Mouse (Mus musculus) bone marrow macrophage, adult 2 months (primary cell): ENCODE results near the gene Slc6a1. TPM values are rescaled to one million over a fixed set of nuclear protein-coding genes. Genes with fewer than 3 reads are reported as not detected.

Experiments used
- H3K27ac ChIP-seq: 2 replicates; pipeline ENCODE4 v1.5.1; 2012; ENCODE audit warnings: low read depth, low read length; ENCODE audit not compliant: insufficient read depth
- H3K4me1 ChIP-seq: 2 replicates; pipeline ENCODE4 v1.6.1; 2012; ENCODE audit warnings: low read length; ENCODE audit not compliant: control insufficient read depth, insufficient read depth
- H3K4me3 ChIP-seq: 2 replicates; pipeline ENCODE4 v1.5.1; 2012; ENCODE audit warnings: mild to moderate bottlenecking, low read length, moderate library complexity; ENCODE audit not compliant: insufficient read depth
- CTCF ChIP-seq: IDR thresholded peaks from 2 replicates; pipeline ENCODE4 v1.5.1; 2012; ENCODE audit warnings: low read depth, mild to moderate bottlenecking, low read length, moderate library complexity
- POLR2A ChIP-seq: IDR thresholded peaks from 2 replicates; pipeline ENCODE4 v1.6.1; 2012; ENCODE audit warnings: mild to moderate bottlenecking, low read depth, low read length, borderline replicate concordance
- polyA plus RNA-seq: library from polyadenylated mRNA; stranded (reverse); fragments of >200 nt; gene quantifications from 2 replicates; pipeline ENCODE4 v1.2.4, GENCODE M21; 2012; ENCODE audit not compliant: missing spikeins, insufficient read depth, insufficient read length

Gene Slc6a1
- 0.19 TPM in 1 of 2 replicates, not detected in the other for polyA plus RNA-seq

GRCm38 (mm10) chr6:114282469-114283277 is at the start of gene Slc6a1:
Slc6a1 (plus strand) TSS chr6:114282635.
- Histone ChIP-seq H3K4me3 (no peak within 1 kb of the TSS), H3K27ac (no peak within 1 kb of the TSS), H3K4me1 (no peaks in the 10 kb centered on the region)
- TF ChIP-seq CTCF (no peak), POLR2A (no peak)

GRCm38 (mm10) chr6:114238892-114239644 is 43.4 kb upstream of the Slc6a1 start:
- TF ChIP-seq CTCF (no peak), POLR2A (no peak)
- no peak overlapping the region for H3K27ac ChIP-seq
- H3K4me3 ChIP-seq: no peak overlapping the region

DNA sequence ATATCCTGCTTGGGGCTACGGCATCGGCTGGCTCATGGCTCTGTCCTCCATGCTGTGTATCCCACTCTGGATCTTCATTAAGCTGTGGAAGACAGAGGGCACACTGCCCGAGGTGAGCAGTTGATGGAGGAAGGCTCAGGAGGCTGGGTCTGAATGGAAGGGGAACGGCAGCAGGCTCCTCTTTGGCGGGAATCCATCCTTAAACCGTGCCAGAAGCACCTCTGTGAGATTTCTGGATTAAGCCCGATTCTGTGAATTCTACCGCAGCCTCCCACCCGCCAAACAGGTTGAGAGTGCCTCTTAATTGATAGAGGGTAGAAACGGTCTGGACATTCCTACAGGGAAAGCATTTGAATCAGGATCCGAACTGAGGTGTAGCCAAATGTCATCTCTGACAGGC is 36.8 kb upstream of the Slc6a1 start:
- no peak for TF ChIP-seq CTCF
- TF ChIP-seq POLR2A: no peak
- H3K4me3 ChIP-seq: no peak overlapping the region
- no peaks in the 10 kb centered on the region for H3K4me1 ChIP-seq
- no peak overlapping the region for H3K27ac ChIP-seq

More at GRCm38 (mm10) chr6:114238892-114239644, 43.4 kb upstream of the Slc6a1 start:
- no peaks in the 10 kb centered on the region for H3K4me1 ChIP-seq

DNA sequence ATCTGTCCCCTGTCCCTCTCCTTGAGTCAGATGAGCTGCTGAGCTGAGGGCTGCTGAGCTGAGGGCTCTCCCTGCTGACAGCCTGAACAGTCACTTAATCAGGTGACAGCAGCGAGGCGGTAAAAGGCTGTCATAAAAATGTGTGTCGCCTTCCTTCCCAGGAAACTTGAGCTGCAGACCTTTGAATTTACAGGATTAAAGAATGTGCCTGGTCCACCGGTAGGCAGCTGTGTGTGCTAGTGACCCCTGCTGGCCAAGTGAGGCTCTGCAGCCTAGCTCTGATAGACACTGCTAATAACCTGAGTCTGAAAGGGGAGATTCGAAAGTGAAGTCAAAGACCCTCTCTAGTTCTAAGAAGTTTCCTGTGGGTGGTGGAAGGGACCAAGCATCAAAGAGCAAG is 32.1 kb upstream of the Slc6a1 start:
- no peak overlapping the region for H3K27ac ChIP-seq
- H3K4me3 ChIP-seq: no peak overlapping the region
- H3K4me1 ChIP-seq: no peaks in the 10 kb centered on the region
- TF ChIP-seq CTCF (peak; percentile 93), POLR2A (no peak)

- no peak overlapping the region for H3K4me3 ChIP-seq
- H3K27ac ChIP-seq: no peak overlapping the region
- H3K4me1 ChIP-seq: peaks cover 14% of the 10 kb centered on the region
- TF ChIP-seq POLR2A: no peak
- no peak for TF ChIP-seq CTCF
Measured at GRCm38 (mm10) chr6:114254927-114255326, 27.5 kb upstream of the Slc6a1 start.

DNA sequence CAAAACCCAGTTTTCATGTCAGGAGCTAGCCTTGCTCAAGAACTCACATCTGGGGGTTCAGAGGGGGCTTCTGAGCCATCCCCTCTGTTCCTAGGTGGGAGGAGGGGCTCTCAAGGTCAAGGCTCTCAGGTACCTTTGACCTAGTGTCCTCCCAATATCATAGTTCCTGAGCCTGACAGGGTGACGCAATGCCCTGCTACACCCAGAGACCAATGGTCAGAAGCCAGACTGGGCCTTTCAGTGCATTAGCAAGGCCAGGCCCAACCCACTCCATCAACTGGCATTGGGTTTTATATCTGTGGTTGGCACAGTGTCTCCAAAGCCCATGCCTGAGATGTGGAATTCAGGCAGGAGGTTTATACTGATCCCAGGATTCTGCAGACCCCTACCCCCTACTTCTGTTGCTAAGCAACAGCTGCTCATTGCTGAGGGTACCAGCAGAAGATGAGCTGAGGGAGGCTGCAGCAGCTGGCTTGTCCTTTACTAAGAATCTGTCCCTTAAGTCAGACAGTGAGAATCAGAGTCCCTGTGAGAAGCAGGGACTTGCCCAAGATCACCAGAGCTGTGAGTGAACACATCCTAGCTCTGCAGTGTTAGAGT is 24.6 kb upstream of the Slc6a1 start:
- Histone ChIP-seq H3K4me3 (no peak overlapping the region), H3K27ac (no peak overlapping the region), H3K4me1 (peaks cover 14% of the 10 kb centered on the region)
- TF ChIP-seq POLR2A: no peak
- no peak for TF ChIP-seq CTCF

- TF ChIP-seq POLR2A (no peak), CTCF (no peak)
- Histone ChIP-seq H3K27ac (peak overlapping the region; percentile 35), H3K4me3 (no peak overlapping the region), H3K4me1 (peaks cover 14% of the 10 kb centered on the region)
Measured at GRCm38 (mm10) chr6:114258661-114259193, 23.7 kb upstream of the Slc6a1 start.

GRCm38 (mm10) chr6:114261609-114262008 is 20.8 kb upstream of the Slc6a1 start:
- peaks cover 14% of the 10 kb centered on the region for H3K4me1 ChIP-seq
- H3K27ac ChIP-seq: no peak overlapping the region
- TF ChIP-seq POLR2A (no peak), CTCF (no peak)
- no peak overlapping the region for H3K4me3 ChIP-seq

- peaks cover 3% of the 10 kb centered on the region for H3K4me1 ChIP-seq
- no peak overlapping the region for H3K4me3 ChIP-seq
- TF ChIP-seq CTCF: no peak
- no peak for TF ChIP-seq POLR2A
- no peak overlapping the region for H3K27ac ChIP-seq
Measured at GRCm38 (mm10) chr6:114264010-114264409, 18.4 kb upstream of the Slc6a1 start.
